Mouse (Mus musculus) right cerebral cortex, postnatal 25 days (tissue): ENCODE data around the gene Fastkd5.
"Not testable (repeated sequence)": the region's sequence is repeated elsewhere in the genome, so short reads cannot be mapped to it uniquely, and the experiment has no call there.

Experiments
- DNase-seq: peaks from one replicate; pipeline ENCODE4 v3.0.0; 2022

The Fastkd5 gene

DNA sequence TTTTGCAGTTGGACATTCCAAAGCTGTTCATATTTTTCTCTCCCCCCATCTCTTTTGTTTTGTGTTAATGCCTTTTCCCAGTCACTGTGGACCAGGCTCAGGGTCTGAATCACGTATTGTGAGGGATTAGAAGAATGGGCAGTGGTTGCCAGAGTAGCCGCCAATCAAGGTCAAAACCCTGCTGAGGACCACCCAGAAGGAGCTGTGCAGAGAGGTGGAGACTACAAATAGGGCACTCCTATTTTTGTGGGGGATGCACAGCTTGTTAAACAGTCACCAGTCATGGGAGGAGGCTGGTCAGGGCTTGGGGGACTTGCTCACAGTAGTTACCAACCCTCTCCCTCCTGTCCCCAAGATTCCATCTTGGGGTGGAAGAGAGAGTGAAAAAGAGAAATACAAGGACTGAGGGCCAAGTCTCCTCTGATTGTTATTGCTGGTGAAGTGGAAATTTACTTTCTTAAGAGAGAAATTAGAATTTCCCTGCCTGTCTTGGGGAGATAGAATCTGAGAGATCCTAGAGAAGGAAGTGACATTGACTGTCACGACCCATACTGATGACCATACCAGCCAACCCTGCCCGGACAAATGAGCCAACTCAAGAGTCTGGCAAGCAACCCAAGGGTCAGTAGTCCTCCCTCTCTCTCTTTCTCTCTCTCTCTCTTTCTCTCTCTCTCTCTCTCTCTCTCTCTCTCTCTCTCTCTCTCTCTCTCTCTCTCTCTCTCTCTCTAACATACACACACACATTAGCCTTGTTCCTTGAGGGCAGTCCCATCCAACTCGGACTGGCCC is 3.3 kb upstream of the Fastkd5 start:
- DNase-seq, result no peak

- DNase-seq, result no peak
These were observed 2.6 kb upstream of the Fastkd5 start for GRCm38 (mm10) chr2:130632416-130632815.

- DNase-seq, result no peak
These were observed 568 bp downstream of the Fastkd5 start for GRCm38 (mm10) chr2:130629080-130629838.

GRCm38 (mm10) chr2:130628424-130628823 is 1.4 kb downstream of the Fastkd5 start:
- no peak for DNase-seq

- no peak for DNase-seq
These were observed 10.9 kb downstream of the Fastkd5 start for GRCm38 (mm10) chr2:130618972-130619371.

DNA sequence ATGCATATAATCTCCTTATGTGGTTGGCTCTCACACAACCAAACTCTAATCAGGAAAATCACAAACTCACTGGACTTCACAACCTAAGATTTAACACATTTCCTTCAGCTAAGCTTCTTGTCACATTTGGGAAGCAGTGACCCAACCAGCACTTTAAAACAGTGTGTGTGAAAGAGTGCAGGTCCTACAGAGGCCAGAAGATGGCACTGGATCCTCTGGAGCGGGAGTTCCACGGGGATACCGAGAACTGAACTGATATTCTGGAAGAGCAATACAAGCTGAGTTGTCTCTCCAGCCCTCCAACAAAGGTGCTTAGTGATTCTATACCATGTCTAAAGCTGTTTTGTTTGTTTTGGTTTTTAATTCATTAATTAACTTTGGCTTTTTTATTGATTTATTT is 16.7 kb downstream of the Fastkd5 start:
- no peak for DNase-seq

DNA sequence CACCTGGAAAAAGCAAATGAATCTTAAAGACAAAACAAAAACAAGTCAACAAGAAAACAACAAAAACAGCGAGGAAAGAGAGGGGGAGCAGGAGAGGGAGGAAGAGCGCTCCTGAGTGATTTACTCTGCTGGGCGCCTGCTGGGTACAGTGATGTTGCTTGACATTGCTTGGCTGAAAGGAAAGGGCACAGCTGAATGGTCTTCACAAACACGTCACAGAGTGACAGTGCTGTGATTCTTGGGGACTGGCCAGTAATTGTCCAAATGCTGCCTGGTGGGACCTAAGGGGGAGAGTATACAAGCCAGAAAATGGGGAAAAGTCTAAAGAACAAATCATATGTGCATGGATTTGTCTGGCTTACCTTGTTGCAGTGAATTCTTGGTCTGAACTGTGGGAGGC is 27.6 kb downstream of the Fastkd5 start:
- no peak for DNase-seq

DNA sequence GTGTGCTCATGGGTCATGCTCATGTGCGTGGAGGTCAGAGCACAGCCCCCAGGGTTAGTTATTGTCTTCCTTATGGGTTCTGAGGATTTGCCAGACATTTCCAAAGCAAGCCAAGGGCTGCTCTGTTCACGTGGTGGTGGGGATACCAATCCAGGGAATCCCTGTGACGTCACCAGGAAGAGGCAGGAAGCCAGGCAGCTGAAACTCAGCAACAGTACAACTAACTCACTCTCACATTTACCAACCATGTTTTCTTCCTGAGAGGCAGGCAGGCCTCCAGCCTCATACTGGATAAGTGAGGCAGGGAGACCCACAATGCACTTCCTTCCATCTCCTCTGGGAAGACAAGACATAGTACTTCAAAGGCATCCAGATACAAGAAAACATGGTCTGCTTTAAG is 31.4 kb downstream of the Fastkd5 start:
- no peak for DNase-seq

- DNase-seq, result no peak
These were observed 32.2 kb downstream of the Fastkd5 start for GRCm38 (mm10) chr2:130597601-130598010.

GRCm38 (mm10) chr2:130595596-130595995 is 34.2 kb downstream of the Fastkd5 start:
- DNase-seq, result no peak

DNA sequence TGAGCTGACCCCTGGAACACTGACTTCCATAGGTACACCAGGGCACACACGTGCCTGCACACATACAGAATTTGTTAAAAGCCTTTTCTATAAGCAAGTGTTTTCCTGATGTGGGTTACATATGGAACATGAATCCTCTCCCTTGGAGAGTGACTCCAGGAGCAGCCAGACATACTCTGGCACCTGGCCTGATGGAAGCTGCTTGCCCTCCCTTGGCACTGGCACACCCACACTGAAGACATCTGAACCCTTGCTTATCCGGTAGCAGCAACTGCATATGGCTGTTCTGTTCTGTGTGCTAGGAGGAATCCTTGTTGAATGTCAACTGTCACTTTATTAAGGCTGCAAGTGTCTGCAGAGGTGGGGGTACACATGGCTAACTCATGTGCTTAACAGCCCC is 38.8 kb downstream of the Fastkd5 start:
- no peak for DNase-seq

- DNase-seq, result no peak
These were observed 40.1 kb downstream of the Fastkd5 start for GRCm38 (mm10) chr2:130589761-130590160.

DNA sequence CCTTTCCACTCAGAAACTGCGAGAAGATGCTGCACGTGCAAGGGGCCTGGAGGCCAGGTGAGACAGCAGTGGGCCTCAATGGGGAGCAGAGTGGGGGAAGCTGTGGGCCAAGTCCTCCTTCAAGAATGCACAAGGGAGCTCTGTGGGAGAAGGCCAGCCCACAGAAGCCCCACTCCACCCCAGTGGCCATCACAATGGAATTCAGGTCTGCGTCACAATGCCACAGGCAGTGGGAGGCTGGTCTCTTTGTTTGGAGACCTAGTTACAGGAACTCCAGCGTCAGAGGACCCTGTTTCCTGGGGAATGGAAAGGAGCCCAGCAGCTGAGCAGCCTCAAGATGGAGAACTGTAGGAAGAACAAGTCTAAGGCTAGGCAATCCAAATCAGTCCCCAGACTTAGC is 40.7 kb downstream of the Fastkd5 start:
- no peak for DNase-seq

- no peak for DNase-seq
These were observed 41.5 kb downstream of the Fastkd5 start for GRCm38 (mm10) chr2:130588373-130588772.

- DNase-seq, result peak; percentile 58
These were observed 43.8 kb downstream of the Fastkd5 start for GRCm38 (mm10) chr2:130586016-130586415.

DNA sequence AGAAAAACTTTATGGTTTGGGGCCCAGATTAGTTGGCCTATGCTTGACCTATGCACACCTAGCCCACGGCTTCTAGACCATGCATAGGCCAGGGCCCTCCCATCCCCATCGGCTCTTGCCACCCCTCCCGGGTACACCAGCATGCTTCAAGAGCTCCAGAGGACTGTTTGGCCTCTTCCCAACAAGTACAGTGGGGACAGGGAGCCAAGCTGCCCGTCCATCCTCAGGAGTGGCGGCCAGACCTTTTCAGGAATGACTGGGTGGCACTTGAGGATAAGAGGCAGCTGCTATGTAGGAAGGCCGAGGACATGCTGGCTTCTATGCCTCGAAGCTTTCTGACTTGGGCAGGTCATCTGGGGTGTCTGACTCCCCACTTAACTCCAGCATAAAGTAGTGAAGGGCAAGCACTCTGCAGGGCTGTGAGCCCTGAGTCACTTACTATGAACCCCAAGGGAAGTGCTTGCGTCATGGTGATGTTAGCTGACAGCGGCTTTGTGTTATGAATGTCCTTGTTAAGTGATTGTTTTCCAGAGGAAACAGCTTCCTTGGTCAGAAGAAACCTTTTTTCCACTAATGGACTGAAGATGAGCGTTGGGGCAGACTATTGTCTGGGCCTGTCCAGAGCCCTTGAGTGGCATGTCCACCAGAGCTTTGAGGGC is 45.8 kb downstream of the Fastkd5 start:
- no peak for DNase-seq

- DNase-seq, result no peak
These were observed 47.3 kb downstream of the Fastkd5 start, which contains the start of gene Avp for GRCm38 (mm10) chr2:130582552-130582951. Avp (minus strand) TSS chr2:130582554.

GRCm38 (mm10) chr2:130581201-130581600 is 48.6 kb downstream of the Fastkd5 start:
- DNase-seq, result no peak

GRCm38 (mm10) chr2:130579791-130580190 is 50.0 kb downstream of the Fastkd5 start:
- no peak for DNase-seq

GRCm38 (mm10) chr2:130578148-130578547 is 51.7 kb downstream of the Fastkd5 start:
- DNase-seq, result peak; percentile 50

DNA sequence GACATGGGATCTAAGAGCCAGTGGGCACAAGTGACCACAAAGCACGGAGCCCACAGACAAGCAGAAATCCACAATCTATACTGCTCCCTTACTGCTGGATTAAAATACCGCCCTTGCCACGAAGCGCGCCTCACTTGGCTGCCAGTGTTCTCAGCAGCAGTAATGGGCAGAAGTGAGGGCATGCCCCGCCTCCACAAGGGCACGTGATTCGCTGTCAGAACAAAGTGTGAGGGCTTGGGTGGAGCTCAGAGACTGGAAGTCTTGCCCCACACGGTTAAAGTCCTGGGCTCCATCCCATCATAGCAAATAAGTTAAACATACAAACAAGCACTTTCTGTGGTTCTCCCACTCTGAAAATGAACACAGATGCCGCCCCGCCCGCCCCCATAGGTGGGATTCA is 52.2 kb downstream of the Fastkd5 start:
- DNase-seq, result no peak

DNA sequence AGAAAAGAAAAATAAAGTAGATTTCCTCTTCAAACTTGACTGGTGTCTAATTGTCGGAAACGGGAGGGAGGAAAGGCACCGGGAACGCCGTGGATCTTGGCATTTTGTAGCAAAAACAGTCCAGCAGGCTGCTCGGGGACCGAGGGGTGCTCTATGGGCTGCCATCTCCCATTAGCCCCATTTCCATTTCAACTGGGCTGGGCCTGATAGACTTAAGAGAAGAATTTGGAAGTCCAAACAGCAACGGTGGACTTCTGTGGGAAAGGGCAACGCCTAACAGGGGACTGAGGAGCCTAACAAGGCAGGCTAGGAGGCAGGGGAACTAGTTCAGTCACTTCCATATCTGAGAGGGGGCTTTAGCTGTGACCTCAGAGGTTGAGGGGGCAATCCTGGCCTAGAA is 52.8 kb downstream of the Fastkd5 start:
- DNase-seq, result no peak

GRCm38 (mm10) chr2:130576564-130576963 is 53.3 kb downstream of the Fastkd5 start:
- DNase-seq, result not testable (repeated sequence)

GRCm38 (mm10) chr2:130575873-130576272 is 54.0 kb downstream of the Fastkd5 start, which contains the start of gene Oxt:
Oxt (plus strand) TSS chr2:130576173.
- no peak for DNase-seq
